ENCODE assay signal across 9 mouse cellular contexts in the genomic region with DNA sequence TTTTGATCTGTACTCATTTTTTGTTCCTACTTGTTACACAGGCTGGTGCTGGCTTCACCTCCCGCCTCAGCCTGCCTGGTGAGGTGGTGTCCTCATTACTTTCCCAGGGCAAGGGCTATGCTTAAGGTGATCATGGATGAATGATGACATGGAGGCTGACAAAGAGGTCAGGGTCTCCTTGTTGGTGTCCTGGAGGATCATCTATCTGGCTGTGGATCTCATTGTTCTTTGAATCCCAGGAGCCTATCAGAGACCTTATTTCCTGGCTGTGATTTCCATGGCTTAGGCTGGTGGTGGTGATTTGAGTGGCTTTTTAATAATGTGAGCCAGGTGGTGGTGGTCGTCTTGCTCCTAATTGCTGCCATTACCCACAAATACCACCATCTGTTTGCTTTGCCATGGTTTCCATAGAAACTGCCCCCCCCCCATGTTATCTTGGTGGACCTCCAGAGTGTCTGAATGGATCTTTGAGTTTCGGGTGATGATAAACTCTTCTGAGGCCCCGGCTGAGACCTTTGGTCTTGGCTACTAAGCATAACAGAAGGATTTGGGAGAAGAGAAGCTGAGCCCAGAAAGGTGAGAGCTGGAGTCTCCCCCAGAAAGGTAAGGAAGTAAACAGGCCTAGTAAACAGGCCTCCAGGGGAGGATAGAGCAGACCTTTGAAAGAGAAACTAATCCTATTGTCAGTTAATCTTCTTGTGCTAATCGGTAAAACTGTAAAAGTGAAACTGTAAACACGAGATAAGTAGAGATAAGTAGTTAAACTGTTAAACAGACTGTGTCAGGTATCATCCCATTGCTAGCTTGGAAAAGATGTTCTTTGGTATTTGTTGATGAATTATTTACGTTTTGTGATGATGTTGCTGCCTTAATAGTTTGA. TPM values are rescaled to one million over a fixed set of nuclear protein-coding genes. Genes with fewer than 3 reads are reported as not detected.
DNase-seq lines count a peak whose midpoint lies in the region; ATAC-seq lines count a peak whose summit lies in the region.
"Had no signal": no experiment of that assay in that cellular context is flagged by ENCODE, and none has a peak within 500 bp of the region (broad histone marks: within the 10 kb centered on the region; RNA-seq: fewer than 3 reads in every experiment).

No protein-coding gene starts in this region.

- H3K9me3 ChIP-seq in embryonic facial prominence, embryonic 11.5 days (replicated peaks; ENCODE audit: control insufficient read depth, low read length), result no peaks in the 10 kb centered on the region
- H3K9me3 ChIP-seq in limb, embryonic 10.5 days (replicated peaks), result no peaks in the 10 kb centered on the region
- H3K9me3 ChIP-seq in neural tube, embryonic 14.5 days (ENCODE audit: control insufficient read depth, low read length), result no peaks in the 10 kb centered on the region

- no peaks in the 10 kb centered on the region for H3K4me1 ChIP-seq in embryonic facial prominence, embryonic 11.5 days (ENCODE audit: control insufficient read depth, insufficient read depth, low read length)
- peaks cover 6% of the 10 kb centered on the region; the same call in 1 of the 2 replicates for H3K4me1 ChIP-seq in limb, embryonic 10.5 days
- no peaks in the 10 kb centered on the region for H3K4me1 ChIP-seq in neural tube, embryonic 14.5 days (ENCODE audit: control insufficient read depth, insufficient read depth, low read length)

- WGBS in embryonic facial prominence, embryonic 11.5 days, result 27% methylated on average over 7 of the region's 7 CpGs
- WGBS in limb, embryonic 10.5 days, result 26% methylated on average over 7 of the region's 7 CpGs
- 34% methylated on average over 7 of the region's 7 CpGs for WGBS in neural tube, embryonic 14.5 days

- intact Hi-C loops in left cerebral cortex, postnatal 4 days (cut with DNase I), result no loop called here
- intact Hi-C loops in left cerebral cortex, postnatal 14 days (cut with DNase I), result no loop called here

- no peak overlapping the region for H3K4me3 ChIP-seq in embryonic facial prominence, embryonic 11.5 days (ENCODE audit: low read depth, low read length)
- no peak overlapping the region for H3K4me3 ChIP-seq in limb, embryonic 10.5 days
- H3K4me3 ChIP-seq in neural tube, embryonic 14.5 days (ENCODE audit: low read depth, low read length), result no peak overlapping the region

- peak; percentile 39 for DNase-seq in left cerebral cortex, postnatal 4 days
- no peak for DNase-seq in left cerebral cortex, postnatal 14 days (ENCODE audit: low spot score in 2 of 2)
- peak; percentile 18 for DNase-seq in embryonic facial prominence, embryonic 11.5 days (ENCODE audit: low spot score)
- DNase-seq in limb, embryonic 10.5 days (ENCODE audit: low spot score), result peak; percentile 32
- no peak for DNase-seq in gastrocnemius, adult 18-20 months (ENCODE audit: low spot score)
- DNase-seq in urinary bladder, postnatal 4 days (ENCODE audit: low spot score in 2 of 2), result no peak
- DNase-seq: right cerebral cortex, adult 18-20 months had no signal

- no peaks in the 10 kb centered on the region for H3K36me3 ChIP-seq in embryonic facial prominence, embryonic 11.5 days (replicated peaks; ENCODE audit: control insufficient read depth, insufficient read depth, low read depth, low read length)
- peaks cover 4% of the 10 kb centered on the region; the same call in 1 of the 2 replicates for H3K36me3 ChIP-seq in limb, embryonic 10.5 days
- H3K36me3 ChIP-seq in neural tube, embryonic 14.5 days (ENCODE audit: control insufficient read depth, insufficient read depth, low read length), result no peaks in the 10 kb centered on the region

- H3K27ac ChIP-seq in embryonic facial prominence, embryonic 11.5 days (replicated peaks; ENCODE audit: low read depth, low read length), result no peak overlapping the region
- H3K27ac ChIP-seq in limb, embryonic 10.5 days, result no peak overlapping the region
- no peak overlapping the region for H3K27ac ChIP-seq in neural tube, embryonic 14.5 days (ENCODE audit: low read depth, low read length)

- H3K4me2 ChIP-seq in embryonic facial prominence, embryonic 11.5 days (ENCODE audit: low read depth, low read length), result no peak overlapping the region
- no peak overlapping the region for H3K4me2 ChIP-seq in neural tube, embryonic 14.5 days (ENCODE audit: low read depth, low read length)

- H3K27me3 ChIP-seq in embryonic facial prominence, embryonic 11.5 days (ENCODE audit: control insufficient read depth, insufficient read depth, low read length), result no peaks in the 10 kb centered on the region
- no peaks in the 10 kb centered on the region for H3K27me3 ChIP-seq in limb, embryonic 10.5 days (ENCODE audit: low read depth, poor library complexity, severe bottlenecking)
- H3K27me3 ChIP-seq in neural tube, embryonic 14.5 days (ENCODE audit: control insufficient read depth, insufficient read depth, low read length), result no peaks in the 10 kb centered on the region

- H3K9ac ChIP-seq in embryonic facial prominence, embryonic 11.5 days (replicated peaks; ENCODE audit: low read length), result no peak overlapping the region
- no peak overlapping the region for H3K9ac ChIP-seq in neural tube, embryonic 14.5 days (replicated peaks; ENCODE audit: low read depth, low read length)

- ATAC-seq in embryonic facial prominence, embryonic 11.5 days (replicated peaks; ENCODE audit: insufficient number of reproducible peaks, low FRiP score, low TSS enrichment, low read depth), result no peak
- peak; percentile 44 for ATAC-seq in neural tube, embryonic 14.5 days (ENCODE audit: low read depth)
- no peak for ATAC-seq in frontal cortex, adult (ENCODE audit: low TSS enrichment)

RNA-seq across cellular contexts. Expression of a gene that starts 18.5 kb away (rescaled TPM):
- total RNA-seq in left cerebral cortex, postnatal 4 days (2021), result 100 to 1,000 TPM; 141 to 142 TPM
- 10 to 100 TPM; 64.4 to 73.3 TPM for total RNA-seq in left cerebral cortex, postnatal 14 days (2021)
- polyA plus RNA-seq in embryonic facial prominence, embryonic 11.5 days (2014; fragmentation: Nextera tagmentation; extraction: Ambion mirVana), result 155 and 159 TPM in 2 replicates
- 107 and 140 TPM in 2 replicates for polyA plus RNA-seq in limb, embryonic 10.5 days (2016; fragmentation: Nextera tagmentation; extraction: Ambion mirVana)
- 210 and 227 TPM in 2 replicates for polyA plus RNA-seq in neural tube, embryonic 14.5 days (2014; fragmentation: Nextera tagmentation; extraction: Ambion mirVana)
- 1 to 10 TPM; 9.6 TPM for total RNA-seq in gastrocnemius, adult 18-20 months (2021)

Comparison
In these comparisons a context has a peak if more than half of its experiments do, and no peak if none do; other contexts are left out.
1. DNase-seq: peak in left cerebral cortex, postnatal 4 days (single experiment), embryonic facial prominence, embryonic 11.5 days (single experiment) and limb, embryonic 10.5 days (single experiment); none in left cerebral cortex, postnatal 14 days (0 of 2), gastrocnemius, adult 18-20 months (single experiment) and urinary bladder, postnatal 4 days (0 of 2).
2. RNA of a gene that starts 18.5 kb away (total RNA-seq): 141 to 142 TPM in left cerebral cortex, postnatal 4 days and 64.4 to 73.3 TPM in left cerebral cortex, postnatal 14 days; 9.6 TPM in gastrocnemius, adult 18-20 months; every median in the first group is over 4 times any median in the second.